Mouse (Mus musculus) heart, postnatal 0 days (tissue): ENCODE measurements at regions not wholly inside any gene's neighbourhood (a gene's known extent, or its start where the extent isn't known, plus 50 kb on each side); places are given as distances from the start of the nearest gene placed in this dataset.

Experiments
- ATAC-seq: fragments of 200-750 bp; cut with Nextera tagmentation; 2 replicates; pipeline ENCODE4 v1.8.0; 2017; ENCODE audit warnings: low read depth, moderate number of reproducible peaks, moderate library complexity; ENCODE audit not compliant: insufficient read depth
- DNase-seq: peaks from one replicate; pipeline ENCODE4 v3.0.0-alpha.2; 2016; ENCODE audit warnings: low spot score
- H3K27ac ChIP-seq: fragments of 300-500 bp; sonication (generic); 2 replicates; pipeline ENCODE4 v1.5.1; 2014; ENCODE audit warnings: low read depth, mild to moderate bottlenecking
- H3K27me3 ChIP-seq: fragments of 300-500 bp; sonication (generic); 2 replicates; pipeline ENCODE4 v1.6.1; 2014; ENCODE audit warnings: low read length, mixed read lengths; ENCODE audit not compliant: control insufficient read depth, insufficient read depth
- H3K36me3 ChIP-seq: fragments of 300-500 bp; sonication (generic); replicated peaks from 2 replicates; pipeline ENCODE4 v1.6.1; 2014; ENCODE audit warnings: low read length, mixed read lengths; ENCODE audit not compliant: control insufficient read depth, insufficient read depth
- H3K4me1 ChIP-seq: fragments of 300-500 bp; sonication (generic); 2 replicates; pipeline ENCODE4 v1.6.1; 2014; ENCODE audit warnings: antibody characterized with exemption; ENCODE audit not compliant: control insufficient read depth, insufficient read depth
- H3K4me2 ChIP-seq: fragments of 300-500 bp; sonication (generic); 2 replicates; pipeline ENCODE4 v1.6.1; 2014; ENCODE audit warnings: low read depth, mild to moderate bottlenecking, low read length, moderate library complexity
- H3K4me3 ChIP-seq: fragments of 300-500 bp; sonication (generic); 2 replicates; pipeline ENCODE4 v1.5.1; 2014; ENCODE audit warnings: low read depth, low read length
- H3K9ac ChIP-seq: fragments of 300-500 bp; sonication (generic); replicated peaks from 2 replicates; pipeline ENCODE4 v1.6.1; 2014; ENCODE audit warnings: low read depth, low read length, mixed read lengths
- H3K9me3 ChIP-seq: fragments of 300-500 bp; sonication (generic); replicated peaks from 2 replicates; pipeline ENCODE4 v1.6.1; 2016; ENCODE audit warnings: low read length; ENCODE audit not compliant: control insufficient read depth
- CTCF ChIP-seq: IDR thresholded peaks from 2 replicates; pipeline ENCODE4 v1.5.1; 2016; ENCODE audit warnings: antibody characterized with exemption, control low read depth, low read depth
- EP300 ChIP-seq: IDR thresholded peaks from 2 replicates; pipeline ENCODE4 v1.6.1; 2016; ENCODE audit warnings: antibody characterized with exemption, low read depth
- WGBS: fragments of 180-500 bp; shearing (Covaris S2); extraction: QIAGEN DNeasy Blood & Tissue Kit; methylation state at CpG from one replicate; pipeline ENCODE4 v1.1.7; 2014; 5-methylcytosine and 5-hydroxymethylcytosine counted together

- Histone ChIP-seq H3K36me3 (no peaks in the 10 kb centered on the region), H3K27ac (peak overlapping the region; percentile 46; the same call in 1 of the 2 replicates), H3K4me2 (no peak overlapping the region), H3K4me3 (no peak overlapping the region), H3K9ac (no peak overlapping the region), H3K4me1 (peaks cover 6% of the 10 kb centered on the region; the same call in 1 of the 2 replicates), H3K27me3 (no peaks in the 10 kb centered on the region), H3K9me3 (no peaks in the 10 kb centered on the region)
- DNase-seq (no peak), ATAC-seq (no peak)
- WGBS = 5% methylated on average over 1 of the region's 1 CpGs
- TF ChIP-seq CTCF (no peak), EP300 (no peak)
Observed at GRCm38 (mm10) chr3:48658386-48658785, 1098.7 kb downstream of the Pcdh18 start.

DNA sequence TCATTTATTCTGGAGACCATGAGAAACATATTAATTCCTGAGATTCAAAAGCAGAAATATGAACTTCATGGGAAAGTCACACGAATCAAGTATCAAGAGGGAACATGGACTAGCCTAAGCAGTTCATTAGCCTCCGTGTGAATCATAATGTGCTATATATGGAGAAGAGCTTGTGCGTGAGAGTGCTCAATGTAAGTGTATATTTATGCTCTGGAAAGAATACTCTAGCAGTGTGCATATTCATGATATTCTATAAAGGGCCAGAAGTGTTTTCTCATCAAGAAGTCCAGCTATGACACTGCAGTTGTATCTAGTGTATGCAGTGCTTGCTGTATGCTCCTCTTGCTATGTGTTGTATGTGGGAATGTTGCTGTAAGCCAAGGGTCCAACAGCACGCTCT is 1102.0 kb downstream of the Pcdh18 start:
- H3K36me3 ChIP-seq = no peaks in the 10 kb centered on the region
- TF ChIP-seq CTCF = no peak
- TF ChIP-seq EP300 = no peak
- no peak overlapping the region for H3K27ac ChIP-seq
- DNase-seq = no peak
- H3K9ac ChIP-seq = no peak overlapping the region
- H3K27me3 ChIP-seq = no peaks in the 10 kb centered on the region
- peaks cover 6% of the 10 kb centered on the region; the same call in 1 of the 2 replicates for H3K4me1 ChIP-seq
- WGBS = 69% methylated on average over 4 of the region's 4 CpGs
- no peak overlapping the region for H3K4me2 ChIP-seq
- ATAC-seq = no peak
- no peaks in the 10 kb centered on the region for H3K9me3 ChIP-seq
- no peak overlapping the region for H3K4me3 ChIP-seq

DNA sequence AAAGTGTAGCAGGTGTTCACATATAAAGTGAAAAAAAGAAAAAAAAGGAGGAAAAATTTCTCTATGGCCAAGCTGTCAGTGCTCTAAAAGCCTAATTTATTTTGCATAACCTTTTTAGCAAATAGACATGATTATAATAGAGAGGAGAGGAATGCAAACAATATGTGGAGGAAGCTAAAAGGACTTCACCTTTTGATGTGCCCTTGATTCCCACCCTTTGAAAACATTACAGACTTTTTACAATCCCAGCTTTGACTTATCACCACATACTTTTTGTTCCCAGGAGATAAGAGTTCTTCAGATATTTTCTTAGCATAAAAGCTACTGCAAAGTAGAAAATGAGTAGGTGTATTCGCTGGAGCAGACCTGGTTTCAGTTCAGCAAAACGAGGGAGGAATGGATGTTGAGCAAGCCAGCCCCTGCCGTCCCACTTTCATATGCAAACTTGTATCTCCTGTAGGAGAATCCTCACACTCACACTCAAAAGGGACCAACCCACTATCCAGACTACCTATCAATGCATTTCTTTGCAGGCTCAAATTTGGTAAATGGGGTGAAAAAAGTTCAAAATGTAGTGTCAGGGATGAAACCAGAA is 1125.1 kb downstream of the Pcdh18 start:
- Histone ChIP-seq H3K36me3 (no peaks in the 10 kb centered on the region), H3K27me3 (no peaks in the 10 kb centered on the region), H3K4me2 (no peak overlapping the region), H3K27ac (no peak overlapping the region), H3K9ac (no peak overlapping the region), H3K9me3 (no peaks in the 10 kb centered on the region), H3K4me3 (no peak overlapping the region), H3K4me1 (no peaks in the 10 kb centered on the region)
- WGBS = 40% methylated on average over 3 of the region's 3 CpGs
- TF ChIP-seq CTCF (no peak), EP300 (no peak)
- DNase-seq (no peak), ATAC-seq (no peak)

DNA sequence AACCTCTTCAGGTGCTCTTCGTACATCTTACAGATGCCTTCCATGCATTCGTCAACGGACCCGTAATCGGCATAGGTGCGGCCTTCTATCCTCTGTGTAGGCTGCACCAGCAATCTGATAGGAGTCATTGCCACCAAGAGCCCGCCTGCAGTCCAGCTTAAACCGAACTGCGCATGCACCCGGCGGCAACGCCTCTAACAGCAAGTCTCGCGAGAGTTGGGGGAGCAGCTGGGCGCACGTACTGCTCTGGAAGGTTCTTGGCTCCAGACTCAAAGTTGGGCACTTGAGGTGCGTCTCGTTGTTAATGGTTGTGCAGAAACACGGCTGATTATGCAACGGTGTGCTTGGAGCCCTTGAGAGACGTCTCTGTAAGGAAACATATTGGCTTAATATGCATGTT is 1148.2 kb downstream of the Pcdh18 start:
- Histone ChIP-seq H3K4me3 (no peak overlapping the region), H3K4me1 (no peaks in the 10 kb centered on the region), H3K9me3 (no peaks in the 10 kb centered on the region), H3K36me3 (no peaks in the 10 kb centered on the region), H3K4me2 (no peak overlapping the region), H3K27me3 (no peaks in the 10 kb centered on the region), H3K9ac (no peak overlapping the region), H3K27ac (no peak overlapping the region)
- no peak for TF ChIP-seq EP300
- no peak for TF ChIP-seq CTCF
- DNase-seq (no peak), ATAC-seq (no peak)
- 89% methylated on average over 21 of the region's 21 CpGs for WGBS

DNA sequence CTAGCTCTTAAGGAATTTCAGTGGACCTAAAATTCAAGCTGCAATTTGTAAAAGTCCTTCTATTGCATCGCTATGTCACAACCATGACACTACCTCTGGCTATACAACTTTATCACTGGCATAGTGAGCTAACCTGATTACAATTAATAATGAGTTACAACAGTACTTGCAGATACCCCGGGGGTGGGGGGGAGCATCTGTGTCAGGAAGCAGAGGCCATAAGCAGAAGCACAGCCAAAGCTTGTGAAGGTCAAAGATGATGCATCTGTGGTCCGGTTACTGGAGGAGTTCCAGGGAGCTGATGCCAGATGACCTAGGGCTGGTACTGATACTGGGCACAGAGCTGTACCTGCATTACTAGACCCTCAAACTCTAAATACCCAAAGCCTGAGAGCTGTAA is 1152.3 kb downstream of the Pcdh18 start:
- no peaks in the 10 kb centered on the region for H3K27me3 ChIP-seq
- H3K4me1 ChIP-seq = no peaks in the 10 kb centered on the region
- TF ChIP-seq CTCF (no peak), EP300 (no peak)
- 65% methylated on average over 3 of the region's 3 CpGs for WGBS
- no peak overlapping the region for H3K27ac ChIP-seq
- H3K4me2 ChIP-seq = no peak overlapping the region
- DNase-seq (no peak), ATAC-seq (no peak)
- H3K4me3 ChIP-seq = no peak overlapping the region
- no peaks in the 10 kb centered on the region for H3K9me3 ChIP-seq
- H3K9ac ChIP-seq = no peak overlapping the region
- no peaks in the 10 kb centered on the region for H3K36me3 ChIP-seq

DNA sequence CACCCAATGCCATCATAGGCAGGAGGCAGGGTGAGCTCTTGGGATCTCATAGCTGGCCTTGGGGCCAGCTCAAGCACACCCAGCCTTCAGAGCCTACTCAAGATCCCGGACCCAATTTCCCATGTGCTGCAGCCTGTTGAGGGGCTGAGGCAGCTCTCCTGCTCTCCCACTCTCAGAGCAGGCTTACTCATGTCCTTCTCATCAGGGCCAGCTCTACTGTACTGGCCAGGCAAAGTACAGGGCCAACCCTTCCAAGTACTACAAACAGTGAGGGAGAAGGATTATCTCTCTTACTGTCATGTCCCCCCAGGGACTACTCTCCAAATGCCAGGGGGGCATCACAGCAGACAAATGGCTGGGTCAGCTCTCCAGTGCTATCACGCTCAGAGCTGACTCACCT is 1169.8 kb downstream of the Pcdh18 start:
- H3K4me1 ChIP-seq = no peaks in the 10 kb centered on the region
- H3K4me3 ChIP-seq = no peak overlapping the region
- TF ChIP-seq EP300 (no peak), CTCF (no peak)
- DNase-seq = no peak
- H3K9me3 ChIP-seq = no peaks in the 10 kb centered on the region
- no peaks in the 10 kb centered on the region for H3K36me3 ChIP-seq
- no peak overlapping the region for H3K4me2 ChIP-seq
- 71% methylated on average over 2 of the region's 2 CpGs for WGBS
- H3K27ac ChIP-seq = no peak overlapping the region
- no peaks in the 10 kb centered on the region for H3K27me3 ChIP-seq
- ATAC-seq = no peak
- no peak overlapping the region for H3K9ac ChIP-seq
